Mouse (Mus musculus) testis, adult 2 months (tissue): ENCODE measurements around the gene Plpp3.

Source experiments
- CTCF ChIP-seq: fragments of 200-500 bp; IDR thresholded peaks from 2 replicates; pipeline ENCODE4 v1.5.1; 2012; ENCODE audit warnings: low read depth, mild to moderate bottlenecking, inconsistent platforms, low read length, moderate library complexity; ENCODE audit not compliant: control insufficient read depth, insufficient read depth, insufficient replicate concordance
- POLR2A ChIP-seq: fragments of 200-500 bp; IDR thresholded peaks from 2 replicates; pipeline ENCODE4 v1.6.1; 2012; ENCODE audit warnings: low read depth, mild to moderate bottlenecking, inconsistent platforms, low read length, moderate library complexity; ENCODE audit not compliant: control insufficient read depth

GRCm38 (mm10) chr4:105253453-105254341 lies 96.5 kb downstream of the Plpp3 start:
- TF ChIP-seq CTCF (no peak), POLR2A (no peak)
